Mouse (Mus musculus) urinary bladder, postnatal 10 days (tissue): ENCODE measurements around the gene Trp53i13.
"Not testable (repeated sequence)": the region's sequence is repeated elsewhere in the genome, so short reads cannot be mapped to it uniquely, and the experiment has no call there.

Source experiments
- DNase-seq: peaks from one replicate; pipeline ENCODE4 v3.0.0; 2022; ENCODE audit warnings: low spot score

Trp53i13 gene

GRCm38 (mm10) chr11:77515637-77516552 is at the start of gene Trp53i13:
TSS of gene Trp53i13 (minus strand) at chr11:77515980.
- DNase-seq = no peak

GRCm38 (mm10) chr11:77545261-77545660 is 29.5 kb upstream of the Trp53i13 start:
- no peak for DNase-seq

GRCm38 (mm10) chr11:77532202-77532846 is 16.5 kb upstream of the Trp53i13 start:
- DNase-seq = no peak

- no peak for DNase-seq
Observed at GRCm38 (mm10) chr11:77530862-77531261, 15.1 kb upstream of the Trp53i13 start.

- DNase-seq = no peak
Observed at GRCm38 (mm10) chr11:77529644-77530043, 13.9 kb upstream of the Trp53i13 start.

GRCm38 (mm10) chr11:77528420-77528819 is 12.6 kb upstream of the Trp53i13 start:
- not testable (repeated sequence) for DNase-seq

GRCm38 (mm10) chr11:77525804-77526486 is 10.2 kb upstream of the Trp53i13 start:
- DNase-seq = no peak

- DNase-seq = no peak
Observed at GRCm38 (mm10) chr11:77520601-77521529, 5.1 kb upstream of the Trp53i13 start.

GRCm38 (mm10) chr11:77519043-77519442 is 3.3 kb upstream of the Trp53i13 start, which contains the start of gene Gm10392:
TSS of gene Gm10392 (minus strand) at chr11:77519198.
- DNase-seq = no peak

- DNase-seq = no peak
Observed at GRCm38 (mm10) chr11:77518051-77518798, 2.4 kb upstream of the Trp53i13 start.

- no peak for DNase-seq
Observed at GRCm38 (mm10) chr11:77516553-77517425, 1.0 kb upstream of the Trp53i13 start.

GRCm38 (mm10) chr11:77514832-77515636 is 746 bp downstream of the Trp53i13 start, which contains the start of gene Abhd15:
TSS of gene Abhd15 (plus strand) at chr11:77515121.
- no peak for DNase-seq

- no peak for DNase-seq
Observed at GRCm38 (mm10) chr11:77514281-77514831, 1.4 kb downstream of the Trp53i13 start.

- no peak for DNase-seq
Observed at GRCm38 (mm10) chr11:77513811-77514170, 2.0 kb downstream of the Trp53i13 start.

- DNase-seq = no peak
Observed at GRCm38 (mm10) chr11:77512891-77513810, 2.6 kb downstream of the Trp53i13 start.

- DNase-seq = no peak
Observed at GRCm38 (mm10) chr11:77511336-77511735, 4.4 kb downstream of the Trp53i13 start.
